Mouse (Mus musculus): ENCODE measurements at regions not wholly inside any gene's neighbourhood (a gene's known extent, or its start where the extent isn't known, plus 50 kb on each side); places are given as distances from the start of the nearest gene placed in this dataset.

DNA sequence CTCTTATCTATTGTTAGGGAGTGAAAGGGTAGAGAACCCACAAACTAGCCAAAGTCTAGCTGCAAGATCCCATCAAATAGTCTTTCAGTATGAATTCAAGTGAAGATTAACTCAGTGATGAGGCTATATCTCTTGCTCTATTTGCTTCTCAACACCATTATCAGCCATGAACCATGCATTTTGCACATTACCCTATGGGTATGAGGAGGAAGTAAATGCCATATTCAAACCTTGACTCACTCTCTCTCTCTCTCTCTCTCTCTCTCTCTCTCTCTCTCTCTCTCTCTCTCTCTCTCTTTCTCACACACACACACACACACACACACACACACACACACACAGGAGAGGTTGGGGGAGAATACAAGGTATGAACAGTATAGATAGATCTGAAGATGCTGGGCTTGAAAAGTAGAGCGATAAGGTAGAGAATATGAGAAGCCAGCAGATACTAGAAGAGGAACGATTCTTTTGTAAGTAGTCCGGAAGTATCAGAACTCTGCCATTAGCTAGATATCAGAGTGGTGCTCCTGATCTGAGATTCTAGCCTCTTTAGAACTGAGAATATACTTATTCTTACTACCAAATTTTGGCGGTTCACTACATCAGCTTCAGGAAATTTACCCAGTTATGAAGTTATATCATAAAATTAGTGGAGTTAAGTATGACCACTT lies 113.3 kb upstream of the P2ry1 start:
- Histone ChIP-seq H3K4me1 (ENCODE audit: control insufficient read depth, insufficient read depth, low read length) (no peaks in the 10 kb centered on the region), H3K27ac (ENCODE audit: insufficient read depth, low read length) (no peak overlapping the region), H3K4me3 (ENCODE audit: insufficient read depth, low read length) (no peak overlapping the region)
- TF ChIP-seq POLR2A (IDR thresholded peaks at IDR 0.05; ENCODE audit: extremely low read depth, insufficient read depth, low read length) (no peak), CTCF (IDR thresholded peaks at IDR 0.05; ENCODE audit: extremely low read depth, insufficient read depth, low read length) (no peak)

DNA sequence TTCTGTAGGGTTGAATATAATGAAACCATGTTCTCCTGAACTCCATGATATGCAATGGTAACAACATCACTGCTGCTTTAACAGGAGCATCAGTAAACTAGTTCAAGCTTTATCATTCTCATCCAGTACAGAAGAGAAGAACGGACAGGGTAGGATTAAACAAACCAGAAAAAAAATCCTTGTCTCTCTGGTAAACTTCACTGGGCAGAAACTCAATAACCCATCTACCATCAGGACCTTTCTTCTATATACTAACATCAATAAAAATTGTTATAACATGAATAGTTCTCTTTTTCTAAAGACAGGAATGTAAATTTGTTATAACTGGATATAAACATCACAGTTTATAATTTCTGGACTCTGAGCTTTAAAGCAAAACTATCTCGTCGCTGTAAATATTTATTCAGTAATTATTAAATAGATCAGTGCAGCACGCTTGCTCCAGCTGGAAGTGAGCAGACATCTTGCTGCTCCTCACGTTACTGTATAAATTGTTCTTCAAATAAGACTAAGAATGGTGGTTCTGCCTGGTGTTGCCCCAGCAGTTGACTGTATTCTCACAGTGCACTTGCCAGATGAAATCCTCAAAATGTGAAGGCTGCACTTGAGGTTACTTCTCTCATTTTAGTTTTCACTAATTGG lies 104.8 kb upstream of the P2ry1 start:
- Histone ChIP-seq H3K27ac (ENCODE audit: insufficient read depth, low read length) (no peak overlapping the region), H3K4me1 (ENCODE audit: control insufficient read depth, insufficient read depth, low read length) (no peaks in the 10 kb centered on the region), H3K4me3 (ENCODE audit: insufficient read depth, low read length) (no peak overlapping the region)
- TF ChIP-seq CTCF (IDR thresholded peaks at IDR 0.05; ENCODE audit: extremely low read depth, insufficient read depth, low read length), result no peak
- no peak for TF ChIP-seq POLR2A (IDR thresholded peaks at IDR 0.05; ENCODE audit: extremely low read depth, insufficient read depth, low read length)

DNA sequence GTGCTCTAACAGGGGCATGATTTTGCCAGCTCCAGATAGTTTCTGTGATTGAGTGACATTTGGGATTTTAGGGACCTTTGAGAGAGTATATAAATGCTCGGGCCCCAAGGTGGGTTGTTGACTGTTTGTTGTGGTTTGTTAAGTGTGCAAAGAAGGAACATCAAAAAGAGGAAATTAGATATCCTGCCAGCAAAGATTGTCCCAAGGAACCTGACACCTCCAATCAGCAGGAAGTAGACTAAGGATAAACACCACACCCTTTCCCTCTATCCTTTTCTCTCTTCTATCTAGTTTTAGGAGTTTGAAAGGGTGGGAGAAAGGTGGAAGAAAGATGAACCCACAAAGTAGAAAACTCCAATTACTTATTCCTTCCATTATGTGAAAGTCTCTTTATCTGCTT lies 103.9 kb upstream of the P2ry1 start:
- H3K4me3 ChIP-seq (ENCODE audit: insufficient read depth, low read length), result no peak overlapping the region
- H3K4me1 ChIP-seq (ENCODE audit: control insufficient read depth, insufficient read depth, low read length), result no peaks in the 10 kb centered on the region
- TF ChIP-seq CTCF (IDR thresholded peaks at IDR 0.05; ENCODE audit: extremely low read depth, insufficient read depth, low read length) (no peak), POLR2A (IDR thresholded peaks at IDR 0.05; ENCODE audit: extremely low read depth, insufficient read depth, low read length) (no peak)
- no peak overlapping the region for H3K27ac ChIP-seq (ENCODE audit: insufficient read depth, low read length)

DNA sequence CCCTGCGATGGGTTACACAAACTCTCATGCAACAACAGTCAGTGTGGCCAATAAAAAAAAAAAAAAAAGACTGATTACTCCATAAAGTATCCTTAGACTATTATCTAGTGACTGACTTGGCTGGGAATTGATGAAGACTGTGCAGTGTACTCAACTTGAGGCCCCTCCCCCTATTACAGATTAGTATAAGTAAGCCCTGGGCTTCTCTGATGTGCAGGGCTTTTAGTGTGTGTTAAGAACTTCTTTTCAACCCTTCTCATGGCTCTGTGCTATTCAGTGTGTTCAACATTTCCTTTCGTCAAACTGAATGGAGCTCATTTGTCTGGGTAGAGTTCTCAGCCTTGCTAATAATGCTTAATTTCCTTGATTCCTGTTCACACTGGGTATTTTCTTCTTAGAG lies 101.0 kb upstream of the P2ry1 start:
- Histone ChIP-seq H3K27ac (ENCODE audit: insufficient read depth, low read length) (no peak overlapping the region), H3K4me3 (ENCODE audit: insufficient read depth, low read length) (no peak overlapping the region), H3K4me1 (ENCODE audit: control insufficient read depth, insufficient read depth, low read length) (no peaks in the 10 kb centered on the region)
- TF ChIP-seq POLR2A (IDR thresholded peaks at IDR 0.05; ENCODE audit: extremely low read depth, insufficient read depth, low read length), result no peak

DNA sequence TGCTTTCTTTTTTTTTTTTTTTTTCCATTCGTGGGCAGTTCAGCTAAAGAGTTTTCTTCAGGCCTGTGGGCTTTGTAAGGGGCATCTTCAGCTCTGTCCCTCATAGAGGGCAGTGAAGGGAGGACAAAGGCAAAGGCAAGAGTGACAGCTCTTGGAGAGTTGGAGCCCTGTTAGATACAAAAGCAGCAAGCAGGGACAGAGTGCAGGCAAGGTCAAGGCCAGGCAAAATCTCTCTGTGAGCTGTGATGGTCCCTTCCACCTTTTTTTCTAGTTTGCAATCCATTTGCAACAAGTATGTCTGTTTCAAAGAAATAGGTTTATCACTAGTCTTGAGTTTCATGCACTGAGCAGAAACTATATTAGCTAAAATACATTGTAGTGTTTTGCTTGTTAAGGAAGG lies 86.2 kb upstream of the P2ry1 start:
- Histone ChIP-seq H3K4me3 (ENCODE audit: insufficient read depth, low read length) (no peak overlapping the region), H3K27ac (ENCODE audit: insufficient read depth, low read length) (no peak overlapping the region), H3K4me1 (ENCODE audit: control insufficient read depth, insufficient read depth, low read length) (no peaks in the 10 kb centered on the region)
- TF ChIP-seq POLR2A (IDR thresholded peaks at IDR 0.05; ENCODE audit: extremely low read depth, insufficient read depth, low read length), result no peak
- TF ChIP-seq CTCF (IDR thresholded peaks at IDR 0.05; ENCODE audit: extremely low read depth, insufficient read depth, low read length), result no peak

DNA sequence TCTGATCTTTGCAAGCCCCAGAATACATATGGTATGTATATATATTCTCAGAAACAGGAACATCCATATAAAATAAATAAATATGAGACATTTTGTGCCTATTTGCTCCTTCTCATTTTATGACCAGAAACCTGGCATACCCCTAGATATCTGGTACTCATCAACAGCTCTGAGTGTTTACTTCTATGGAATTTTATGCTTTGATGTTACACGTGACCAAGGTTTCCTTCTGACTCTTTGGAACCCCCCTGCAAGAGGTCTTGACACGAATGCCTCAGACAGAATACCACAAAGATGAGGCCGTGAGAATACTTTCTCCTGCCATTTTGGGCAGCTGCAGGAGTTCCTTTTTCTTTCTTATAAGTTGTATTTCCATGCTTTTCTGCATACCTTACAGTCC lies 85.3 kb upstream of the P2ry1 start:
- H3K4me3 ChIP-seq (ENCODE audit: insufficient read depth, low read length), result no peak overlapping the region
- no peaks in the 10 kb centered on the region for H3K4me1 ChIP-seq (ENCODE audit: control insufficient read depth, insufficient read depth, low read length)
- no peak overlapping the region for H3K27ac ChIP-seq (ENCODE audit: insufficient read depth, low read length)
- TF ChIP-seq CTCF (IDR thresholded peaks at IDR 0.05; ENCODE audit: extremely low read depth, insufficient read depth, low read length) (no peak), POLR2A (IDR thresholded peaks at IDR 0.05; ENCODE audit: extremely low read depth, insufficient read depth, low read length) (no peak)

DNA sequence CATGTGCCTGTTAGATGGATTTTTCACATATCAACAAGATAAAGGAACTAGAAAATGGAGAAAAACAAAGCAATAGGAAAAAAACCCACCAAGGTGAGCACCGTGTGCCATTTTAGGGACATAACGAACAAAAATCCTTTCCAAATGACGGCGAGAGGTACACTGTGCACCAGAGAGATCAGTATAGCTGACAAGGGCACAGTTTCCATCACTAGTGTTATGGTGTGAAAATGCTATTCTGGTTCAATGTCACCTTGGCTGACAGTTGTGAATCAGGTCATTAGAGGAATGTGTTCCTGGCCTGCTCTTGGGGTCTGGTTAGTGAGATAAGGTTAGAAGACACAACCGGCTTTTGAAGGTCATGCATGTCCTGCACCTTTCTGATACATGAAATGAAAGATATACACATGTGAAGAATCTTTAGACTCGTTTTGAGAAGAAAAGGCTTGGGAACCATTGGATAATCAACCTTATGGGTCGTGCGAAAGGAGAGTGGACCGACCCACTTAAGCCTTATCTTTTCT lies 76.5 kb upstream of the P2ry1 start:
- H3K27ac ChIP-seq (ENCODE audit: insufficient read depth, low read length), result no peak overlapping the region
- H3K4me1 ChIP-seq (ENCODE audit: control insufficient read depth, insufficient read depth, low read length), result no peaks in the 10 kb centered on the region
- no peak overlapping the region for H3K4me3 ChIP-seq (ENCODE audit: insufficient read depth, low read length)
- TF ChIP-seq POLR2A (IDR thresholded peaks at IDR 0.05; ENCODE audit: extremely low read depth, insufficient read depth, low read length) (no peak), CTCF (IDR thresholded peaks at IDR 0.05; ENCODE audit: extremely low read depth, insufficient read depth, low read length) (no peak)

DNA sequence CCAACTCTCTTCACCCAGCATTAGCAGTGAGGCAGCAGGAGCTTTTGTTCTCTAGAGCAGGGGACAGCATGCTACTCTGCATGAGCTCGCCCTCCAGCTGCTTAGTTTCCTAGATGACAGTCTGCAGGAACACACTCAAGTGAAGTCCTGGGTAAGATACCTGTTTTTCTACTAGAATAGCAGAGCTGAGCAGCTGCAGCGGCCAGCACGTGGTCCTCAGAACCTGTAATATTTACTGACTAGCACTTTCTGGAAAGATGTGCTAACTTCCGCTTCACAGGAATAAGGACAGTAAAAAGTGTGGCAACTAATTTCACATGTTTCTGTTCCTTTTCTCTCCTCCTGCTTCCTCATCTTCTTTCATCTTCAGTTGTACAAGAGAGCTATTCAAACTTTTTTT lies 73.7 kb upstream of the P2ry1 start:
- no peak for TF ChIP-seq POLR2A (IDR thresholded peaks at IDR 0.05; ENCODE audit: extremely low read depth, insufficient read depth, low read length)
- Histone ChIP-seq H3K4me1 (ENCODE audit: control insufficient read depth, insufficient read depth, low read length) (no peaks in the 10 kb centered on the region), H3K4me3 (ENCODE audit: insufficient read depth, low read length) (no peak overlapping the region), H3K27ac (ENCODE audit: insufficient read depth, low read length) (no peak overlapping the region)

DNA sequence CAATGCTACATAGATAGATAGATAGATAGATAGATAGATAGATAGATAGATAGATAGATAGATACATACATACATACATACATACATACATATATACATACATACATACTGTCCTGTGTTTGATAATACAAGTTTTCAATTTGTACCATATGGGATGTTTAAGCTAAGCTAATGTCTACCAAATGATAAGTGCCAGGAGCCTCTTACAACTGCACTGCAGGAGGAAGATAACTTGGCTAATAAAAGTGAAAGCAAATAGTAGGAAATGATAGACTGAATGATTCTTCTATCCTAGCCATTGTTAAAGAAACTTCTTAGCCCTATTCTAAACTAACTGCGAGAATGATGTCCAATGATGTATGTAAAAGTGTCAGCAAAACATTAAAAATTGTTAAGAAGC lies 68.1 kb upstream of the P2ry1 start:
- Histone ChIP-seq H3K4me3 (ENCODE audit: insufficient read depth, low read length) (no peak overlapping the region), H3K4me1 (ENCODE audit: control insufficient read depth, insufficient read depth, low read length) (no peaks in the 10 kb centered on the region), H3K27ac (ENCODE audit: insufficient read depth, low read length) (no peak overlapping the region)
- no peak for TF ChIP-seq CTCF (IDR thresholded peaks at IDR 0.05; ENCODE audit: extremely low read depth, insufficient read depth, low read length)
- no peak for TF ChIP-seq POLR2A (IDR thresholded peaks at IDR 0.05; ENCODE audit: extremely low read depth, insufficient read depth, low read length)

DNA sequence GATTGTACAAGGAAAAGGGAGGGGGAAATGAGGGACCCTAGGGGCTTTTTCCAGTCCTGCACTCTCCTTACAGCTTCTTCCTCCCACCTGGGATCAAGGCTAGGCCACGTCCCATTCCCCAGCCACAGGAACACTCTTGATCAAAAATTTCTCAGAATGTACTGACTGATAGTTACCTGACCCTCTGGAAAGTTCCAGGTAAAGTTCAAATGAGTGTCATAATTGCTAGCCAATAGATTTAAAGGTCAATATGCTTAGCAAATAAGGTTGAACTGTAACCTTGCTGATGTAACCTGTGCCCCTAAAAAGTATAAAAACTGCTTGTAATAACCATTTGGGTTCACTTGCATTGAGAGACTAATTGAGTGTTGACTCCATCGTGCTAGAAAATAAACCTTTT lies 61.1 kb upstream of the P2ry1 start:
- TF ChIP-seq POLR2A (IDR thresholded peaks at IDR 0.05; ENCODE audit: extremely low read depth, insufficient read depth, low read length) (no peak), CTCF (IDR thresholded peaks at IDR 0.05; ENCODE audit: extremely low read depth, insufficient read depth, low read length) (no peak)
- no peak overlapping the region for H3K27ac ChIP-seq (ENCODE audit: insufficient read depth, low read length)
- no peak overlapping the region for H3K4me3 ChIP-seq (ENCODE audit: insufficient read depth, low read length)
- H3K4me1 ChIP-seq (ENCODE audit: control insufficient read depth, insufficient read depth, low read length), result no peaks in the 10 kb centered on the region

All from cortical plate, adult 2 months (tissue).